Mouse (Mus musculus): ENCODE results near the gene Pitpna.
"Not testable (repeated sequence)": the region's sequence is repeated elsewhere in the genome, so short reads cannot be mapped to it uniquely, and the experiment has no call there.

The Pitpna gene

DNA sequence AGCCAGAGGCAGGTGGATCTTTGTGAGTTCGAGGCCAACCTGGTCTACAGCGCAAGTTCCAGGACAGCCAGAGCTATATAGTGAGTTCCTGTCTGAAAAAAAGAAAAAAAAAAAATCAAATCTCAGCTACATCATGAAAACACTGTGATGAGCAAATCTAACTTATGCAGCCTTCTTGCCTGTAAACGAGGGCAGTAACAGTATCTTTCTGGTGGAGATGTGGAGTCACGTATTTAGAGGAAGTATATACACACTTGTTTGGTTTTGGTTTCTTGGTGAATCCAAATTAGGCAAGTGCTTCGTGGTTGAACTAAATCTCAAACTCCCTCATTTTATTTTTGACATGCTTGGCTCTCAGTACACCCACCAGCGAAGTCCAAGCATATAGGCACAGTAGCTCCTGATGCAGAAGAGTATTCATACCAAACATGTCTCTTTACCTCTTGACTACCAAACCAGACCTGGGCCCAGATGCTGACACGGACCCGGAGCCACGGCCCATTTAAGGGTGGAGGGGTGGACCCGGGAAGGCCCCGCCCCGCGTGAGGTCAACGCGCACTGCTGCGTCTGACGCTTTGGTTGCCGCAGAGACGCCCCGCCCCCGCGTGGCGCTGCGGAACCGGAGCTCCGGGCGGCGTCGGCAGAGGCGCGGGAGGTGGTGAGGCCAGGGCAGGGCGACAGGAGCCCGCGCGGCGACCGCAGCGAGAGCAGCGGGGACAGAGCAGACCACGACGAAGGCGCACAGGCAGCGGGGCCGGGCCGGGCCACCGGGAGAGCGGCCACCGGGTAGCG, at the start of gene Pitpna:
Gene Pitpna (plus strand): TSS at position 605 of the 792 bp plus-strand sequence.
- DNase-seq (ENCODE audit: low spot score in 2 of 2): peak; percentile 93 to 95

DNA sequence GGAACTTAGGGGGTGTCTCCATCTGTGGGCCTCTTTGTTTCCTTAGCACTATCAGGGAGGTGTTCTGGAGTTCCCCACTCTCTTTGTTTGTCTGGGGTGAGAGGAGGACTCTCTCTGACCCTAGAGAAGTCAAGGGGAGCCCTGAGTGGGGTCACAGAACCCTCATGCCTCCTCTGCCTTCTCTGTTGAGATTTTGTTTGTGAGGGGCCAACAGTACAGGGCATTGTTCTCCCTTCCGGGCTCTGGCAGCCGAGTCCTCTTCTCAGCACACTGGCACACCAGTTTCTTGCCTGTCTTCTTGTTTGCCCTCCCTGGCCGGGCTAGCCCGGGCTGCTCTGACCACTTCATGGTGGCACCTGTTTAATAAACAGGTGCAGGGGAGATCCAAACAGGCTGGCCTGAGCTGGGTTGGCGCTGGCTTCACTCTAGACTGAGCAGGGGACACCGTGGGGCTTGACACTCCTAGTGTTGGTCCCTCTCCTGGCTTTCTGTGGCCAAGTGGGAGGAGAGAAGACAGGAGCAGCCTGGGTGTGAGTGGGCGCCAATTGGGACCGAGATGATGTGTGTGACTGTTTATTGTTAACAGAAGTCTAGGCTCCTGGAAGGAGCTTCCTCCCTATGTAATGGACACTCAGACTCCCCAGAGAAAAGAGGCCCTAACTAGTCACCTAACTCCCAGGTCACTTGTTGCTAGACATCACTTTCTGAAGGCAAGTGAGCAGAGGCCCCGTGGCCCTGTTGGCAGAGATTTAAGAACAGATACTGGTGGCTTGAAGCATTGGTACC, 49.5 kb upstream of the Pitpna start:
- DNase-seq (ENCODE audit: low spot score in 2 of 2): no peak

DNA sequence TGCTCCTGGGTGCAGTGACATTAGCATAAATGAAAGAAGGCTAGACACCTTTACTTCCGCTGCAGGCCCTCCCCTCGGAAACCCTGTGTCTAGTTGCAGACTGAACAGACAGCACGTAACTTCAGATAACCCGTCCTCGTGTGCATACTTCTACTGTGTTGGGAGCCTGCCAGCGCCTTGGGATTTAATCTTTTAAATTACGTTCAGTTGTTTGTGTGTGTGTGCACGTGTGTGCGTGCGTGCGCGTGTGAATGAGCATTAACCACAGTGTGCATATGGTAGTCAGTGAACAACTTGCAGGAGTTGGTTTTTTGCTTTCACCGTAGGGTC, 49.0 kb upstream of the Pitpna start:
- DNase-seq (ENCODE audit: low spot score in 2 of 2): no peak

DNA sequence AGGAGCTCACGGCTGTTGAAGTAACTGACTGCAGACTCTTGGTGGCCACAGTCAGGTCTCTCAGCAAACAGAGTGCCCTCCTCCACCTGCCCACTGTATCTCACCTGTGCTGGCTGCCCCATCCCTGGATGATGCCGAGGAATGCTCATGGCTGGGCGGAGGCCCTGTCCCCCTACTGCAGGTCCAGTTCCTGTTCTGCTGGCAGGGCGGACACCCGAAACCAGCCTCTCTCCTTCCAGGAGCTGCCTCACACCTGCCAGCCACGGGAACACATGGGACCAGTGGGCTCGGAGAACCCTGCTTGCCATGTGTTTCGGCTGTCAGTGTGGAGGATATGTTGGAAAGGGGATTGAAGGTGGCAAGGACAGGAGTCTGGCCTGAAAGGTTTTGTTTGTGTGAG, 47.7 kb upstream of the Pitpna start:
- DNase-seq (ENCODE audit: low spot score in 2 of 2): no peak

DNA sequence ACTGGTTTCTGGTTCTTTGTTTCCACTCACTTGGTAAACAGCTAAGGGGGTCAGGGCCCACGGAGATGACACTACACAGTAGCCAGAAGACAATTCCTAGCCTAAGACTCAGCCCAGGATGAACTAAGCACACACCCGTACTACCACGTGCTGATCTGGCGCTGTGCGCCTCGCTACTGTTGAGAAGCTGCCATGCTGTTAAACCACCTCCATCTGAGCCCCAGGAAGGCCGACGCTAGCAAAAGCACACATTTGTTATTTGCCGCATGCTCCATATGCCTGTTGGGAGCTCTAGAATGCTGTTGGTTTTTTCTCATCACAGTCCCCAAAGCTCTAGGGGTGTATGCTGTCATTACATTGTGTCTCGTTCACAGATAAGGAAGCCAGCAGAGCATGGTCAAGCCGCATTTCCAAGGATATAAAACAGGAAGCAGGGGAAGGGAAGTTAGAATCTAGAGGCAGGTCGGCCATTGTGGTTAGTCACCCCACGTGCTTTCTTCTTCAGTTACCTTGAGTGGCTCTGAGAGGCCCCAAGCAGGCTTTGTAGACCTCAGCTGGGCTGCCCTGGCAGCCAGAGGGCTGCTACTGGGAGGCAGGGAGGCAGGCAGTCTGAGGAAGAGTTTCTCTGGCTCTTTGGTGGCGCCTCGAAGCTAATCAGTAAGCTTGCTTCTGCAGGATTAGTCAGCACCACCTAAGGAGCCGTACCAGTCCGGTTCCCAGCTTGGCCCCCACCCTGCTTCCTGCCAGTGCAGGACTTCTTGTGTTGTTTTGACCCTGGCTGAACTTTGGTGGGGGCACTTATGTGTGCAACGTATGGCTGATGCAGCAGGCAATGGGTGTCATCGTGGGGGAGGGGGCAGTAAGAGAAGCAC, 47.0 kb upstream of the Pitpna start:
- DNase-seq (ENCODE audit: low spot score in 2 of 2): no peak

DNA sequence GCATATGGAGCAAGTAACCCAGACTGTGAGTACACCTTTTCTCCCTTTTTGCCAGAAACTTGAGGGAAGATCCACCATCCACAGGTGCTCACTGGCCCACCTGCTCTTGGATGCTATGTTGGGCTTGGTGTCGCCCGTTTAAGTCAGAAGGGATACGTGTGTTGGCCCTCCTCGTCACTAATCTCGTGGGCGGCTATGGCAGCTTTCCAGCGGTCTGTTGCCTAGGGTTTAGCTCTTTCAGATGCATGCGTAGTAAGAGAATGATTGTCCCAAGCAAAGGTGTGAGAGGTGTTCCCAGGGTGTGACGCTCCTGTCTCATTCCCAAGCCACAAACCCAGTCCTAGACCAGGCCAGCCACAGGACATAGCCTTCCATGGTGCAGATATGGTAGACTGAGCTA, 43.2 kb upstream of the Pitpna start:
- DNase-seq (ENCODE audit: low spot score in 2 of 2): no peak

DNA sequence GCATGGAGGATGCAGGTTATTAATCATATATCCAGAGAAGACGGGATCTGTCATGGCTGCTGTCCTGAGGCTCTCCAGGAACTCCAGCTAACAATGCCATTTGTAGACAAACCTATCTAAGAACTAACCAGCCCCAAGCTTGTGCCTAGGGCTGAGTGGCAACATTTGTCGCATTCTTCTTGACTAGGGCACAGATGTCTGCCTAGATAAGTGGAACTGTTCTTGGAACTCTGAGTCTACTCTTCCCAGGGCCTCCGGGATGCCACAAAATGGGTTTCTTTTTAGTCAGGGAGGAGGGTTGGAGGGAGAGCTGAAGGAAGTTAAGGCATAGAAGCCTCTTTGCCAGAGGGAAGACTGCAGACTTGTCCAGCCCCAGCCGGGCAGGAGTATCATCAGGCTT, 41.8 kb upstream of the Pitpna start:
- DNase-seq (ENCODE audit: low spot score in 2 of 2): no peak

DNA sequence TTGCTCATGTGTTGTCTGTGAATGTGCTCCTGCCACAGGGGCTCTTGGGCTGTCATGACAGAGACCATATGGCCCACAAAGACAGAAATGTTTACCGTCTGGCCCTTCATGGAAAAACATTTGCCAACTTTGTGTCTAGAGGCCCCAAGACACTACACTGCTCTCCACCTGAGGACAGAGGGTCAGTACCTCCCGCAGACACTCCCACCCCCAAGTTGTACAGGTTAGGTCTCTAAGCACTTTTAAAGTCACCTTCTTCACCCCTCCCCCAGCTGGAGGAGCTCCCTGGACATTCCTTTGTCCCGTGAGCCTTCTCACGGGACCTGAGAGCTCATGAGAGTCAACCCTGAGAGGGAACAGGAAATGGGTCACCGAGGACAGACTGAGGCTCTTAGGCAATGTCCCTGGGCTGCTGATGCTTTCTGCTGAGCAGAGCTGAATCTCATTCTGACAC, 38.2 kb upstream of the Pitpna start:
- no peak for DNase-seq (ENCODE audit: low spot score in 2 of 2)

DNA sequence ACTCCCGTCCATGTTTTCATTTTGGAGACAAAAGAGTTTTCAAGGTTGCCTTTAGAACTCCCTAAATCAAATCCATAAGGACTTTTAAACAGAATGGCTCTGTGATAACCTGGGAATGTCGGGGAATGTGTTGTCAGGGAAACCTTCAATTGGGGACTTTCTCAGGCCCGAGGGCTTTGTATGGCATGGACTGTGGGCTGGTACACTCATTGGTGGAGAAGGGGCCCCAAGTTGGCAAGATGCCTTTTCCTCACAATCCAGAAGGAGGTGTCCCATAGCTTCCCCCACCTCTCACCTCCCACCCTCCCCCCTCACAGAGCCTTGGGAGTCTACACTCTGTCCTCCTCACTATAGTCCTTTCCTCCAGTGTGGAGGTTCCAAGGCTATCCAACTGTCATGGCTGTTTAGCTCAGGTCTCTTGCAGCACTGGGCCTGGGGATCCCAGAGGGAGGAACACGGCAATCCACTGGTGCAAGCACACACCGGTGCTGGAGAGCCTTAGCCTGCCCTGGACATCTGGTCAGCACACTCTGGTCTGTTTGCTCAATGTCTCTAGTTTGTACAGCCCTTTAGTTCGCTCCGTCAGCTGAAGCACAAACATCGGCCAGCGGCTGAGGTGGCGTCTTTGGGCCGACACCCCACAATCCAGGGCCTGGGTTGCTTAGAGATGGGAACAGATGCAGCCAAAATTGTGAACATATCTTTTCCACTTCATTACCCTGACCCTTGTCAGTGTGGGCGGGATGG, 37.5 kb upstream of the Pitpna start:
- DNase-seq (ENCODE audit: low spot score in 2 of 2): peak in 1 of 2 experiments; percentile 59

DNA sequence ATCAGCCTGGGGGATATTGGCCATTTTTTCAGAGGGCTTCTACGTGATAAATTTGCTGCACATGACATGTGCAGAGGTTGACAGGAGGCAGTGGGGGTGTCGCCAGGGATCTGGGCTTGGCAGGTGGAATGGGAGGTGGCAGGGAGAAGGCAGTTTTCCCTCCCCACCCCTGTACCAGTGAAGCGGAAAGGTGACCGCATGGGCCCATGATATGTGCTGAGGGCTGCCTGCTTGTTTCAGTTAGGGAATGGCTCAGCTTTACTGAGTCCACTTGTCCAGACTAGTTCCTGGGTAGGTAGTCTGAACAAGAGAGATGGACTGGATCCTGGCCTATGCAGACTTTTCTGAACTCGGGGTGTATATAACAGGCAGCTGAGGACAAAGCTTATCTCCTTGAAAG, 36.6 kb upstream of the Pitpna start:
- DNase-seq (ENCODE audit: low spot score in 2 of 2): no peak

DNA sequence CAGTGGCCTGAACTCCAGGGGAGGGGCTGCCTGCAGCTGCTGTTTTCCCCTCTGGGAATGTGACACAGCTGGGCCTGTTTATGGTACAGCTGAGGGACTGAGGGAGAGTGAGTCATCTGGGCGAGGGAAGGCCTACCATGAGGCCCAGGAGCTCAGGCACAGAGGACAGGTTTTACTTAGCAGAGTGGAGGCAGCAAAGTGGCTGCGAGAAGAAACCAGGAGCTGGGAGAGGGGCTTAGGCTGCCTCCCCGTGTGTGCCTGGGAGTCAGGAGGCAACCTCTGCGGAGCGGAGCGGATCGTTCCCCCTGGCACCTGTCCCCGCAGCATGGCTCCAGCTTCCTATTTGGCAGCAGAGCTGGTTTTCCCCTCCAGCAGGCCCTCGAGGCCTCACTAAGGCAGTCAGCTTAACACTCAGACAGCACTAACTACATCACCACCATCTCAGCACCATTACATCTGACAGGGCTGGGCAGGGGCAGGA, 35.9 kb upstream of the Pitpna start:
- DNase-seq (ENCODE audit: low spot score in 2 of 2): no peak

DNA sequence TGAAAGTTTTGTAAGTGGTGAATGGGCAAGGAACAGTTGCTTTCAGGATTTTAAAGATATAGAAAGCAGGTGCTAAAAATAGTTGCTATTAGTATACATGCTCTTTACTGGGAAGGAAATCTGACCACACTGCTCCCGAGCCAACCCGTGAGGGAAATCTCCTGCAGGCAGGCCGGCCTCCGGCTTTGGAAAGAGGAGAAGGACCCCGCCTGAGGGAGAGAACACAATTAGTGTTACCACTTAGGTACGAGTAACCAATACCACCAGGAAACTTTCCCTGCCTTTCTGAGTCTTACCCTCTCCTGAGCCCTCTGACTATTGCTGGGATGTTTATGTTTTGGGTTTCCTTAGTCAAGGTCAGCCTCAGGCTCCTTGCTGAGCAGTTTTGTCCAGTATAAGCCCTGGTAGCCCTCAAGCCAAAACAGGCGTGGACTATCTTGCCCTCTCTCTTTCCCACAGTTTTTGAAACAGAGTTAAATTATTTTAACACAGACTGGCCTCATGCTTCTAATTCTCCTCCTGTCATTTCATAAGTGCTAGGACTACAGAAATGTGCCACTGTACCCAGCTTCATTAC, 34.9 kb upstream of the Pitpna start:
- DNase-seq (ENCODE audit: low spot score in 2 of 2): no peak

DNA sequence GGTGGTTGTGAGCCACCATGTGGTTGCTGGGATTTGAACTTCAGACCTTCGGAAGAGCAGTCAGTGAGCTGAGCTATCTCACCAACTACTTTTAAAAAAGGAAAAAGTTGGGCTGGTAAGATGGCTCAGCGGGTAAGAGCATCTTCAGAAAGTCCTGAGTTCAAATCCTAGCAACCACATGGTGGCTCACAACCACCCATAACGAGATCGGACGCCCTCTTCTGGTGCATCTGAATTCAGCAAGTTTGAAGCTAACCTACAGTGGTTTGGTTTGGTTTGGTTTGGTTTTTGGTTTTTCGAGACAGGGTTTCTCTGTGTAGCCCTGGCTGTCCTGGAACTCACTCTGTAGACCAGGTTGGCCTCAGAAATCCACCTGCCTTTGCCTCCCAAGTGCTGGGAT, 31.9 kb upstream of the Pitpna start:
- not testable (repeated sequence) for DNase-seq (ENCODE audit: low spot score in 2 of 2)

DNA sequence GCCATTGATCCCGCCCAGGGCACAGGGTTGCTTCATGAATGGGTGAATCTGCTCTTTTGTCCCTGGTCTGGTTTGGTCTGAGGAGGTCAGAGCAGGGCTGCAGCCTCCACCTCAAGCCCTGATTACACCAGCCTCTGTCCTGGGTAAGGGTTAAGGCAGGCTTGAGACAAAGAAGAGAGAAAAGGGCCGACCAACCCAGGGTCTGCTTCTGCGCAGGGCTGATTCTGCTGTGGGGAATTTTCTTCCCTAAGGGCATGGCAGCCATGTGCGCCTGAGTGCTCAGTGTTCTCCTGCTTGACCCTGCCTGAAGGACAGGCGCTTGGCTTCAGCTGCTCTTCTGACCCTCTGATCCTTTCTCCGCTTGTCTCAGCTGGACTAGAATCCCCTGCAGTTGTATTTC, 30.8 kb upstream of the Pitpna start:
- no peak for DNase-seq (ENCODE audit: low spot score in 2 of 2)

DNA sequence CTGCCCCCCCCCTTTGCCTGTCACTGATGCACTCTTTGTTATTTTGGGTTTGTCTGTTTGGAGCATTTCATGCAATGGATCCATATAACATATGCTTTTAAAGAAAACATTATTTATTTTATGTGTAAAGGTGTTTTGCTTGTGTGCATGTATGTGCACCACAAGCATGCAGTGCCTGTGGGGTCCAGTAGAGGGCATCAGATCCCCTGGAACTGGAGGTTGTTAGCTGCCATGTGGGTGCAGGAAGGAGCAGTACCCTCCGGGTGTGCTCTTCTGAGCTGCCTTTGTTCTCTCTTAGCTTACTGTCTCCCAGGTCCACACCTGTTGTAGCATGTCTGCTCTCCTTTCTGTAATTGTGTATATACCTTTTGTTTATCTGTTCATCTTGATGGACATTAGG, 29.8 kb upstream of the Pitpna start:
- DNase-seq (ENCODE audit: low spot score in 2 of 2): no peak

DNA sequence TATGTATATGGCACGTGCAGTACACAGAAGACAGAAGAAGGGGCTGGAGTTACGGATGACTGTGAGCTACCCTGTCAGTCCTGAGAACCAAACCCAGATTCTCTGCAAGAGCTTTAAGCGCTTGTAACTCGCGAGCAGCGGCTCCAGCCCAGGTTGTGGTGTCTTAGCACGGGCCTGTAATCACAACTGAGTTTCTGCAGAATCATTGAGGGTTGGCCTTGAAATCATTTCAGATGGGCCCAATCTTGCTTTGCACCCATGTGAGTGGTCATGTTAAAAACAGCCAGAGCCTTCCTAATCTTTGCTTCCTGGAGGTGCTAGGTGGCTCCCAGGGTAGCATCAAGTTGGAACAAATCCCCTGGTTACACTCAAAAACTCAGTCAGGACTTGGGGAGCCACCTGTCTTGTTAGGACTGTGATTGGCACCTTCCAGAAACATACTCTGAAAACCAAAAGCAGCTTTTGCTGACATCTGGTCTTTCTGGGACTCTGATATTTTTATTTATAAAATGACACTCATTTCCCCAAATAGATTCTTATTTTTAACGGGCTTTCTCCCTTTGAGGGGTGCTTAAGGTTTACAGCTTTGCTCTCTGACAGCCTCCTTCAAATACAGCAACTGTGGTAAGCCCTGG, 27.9 kb upstream of the Pitpna start:
- no peak for DNase-seq (ENCODE audit: low spot score in 2 of 2)

DNA sequence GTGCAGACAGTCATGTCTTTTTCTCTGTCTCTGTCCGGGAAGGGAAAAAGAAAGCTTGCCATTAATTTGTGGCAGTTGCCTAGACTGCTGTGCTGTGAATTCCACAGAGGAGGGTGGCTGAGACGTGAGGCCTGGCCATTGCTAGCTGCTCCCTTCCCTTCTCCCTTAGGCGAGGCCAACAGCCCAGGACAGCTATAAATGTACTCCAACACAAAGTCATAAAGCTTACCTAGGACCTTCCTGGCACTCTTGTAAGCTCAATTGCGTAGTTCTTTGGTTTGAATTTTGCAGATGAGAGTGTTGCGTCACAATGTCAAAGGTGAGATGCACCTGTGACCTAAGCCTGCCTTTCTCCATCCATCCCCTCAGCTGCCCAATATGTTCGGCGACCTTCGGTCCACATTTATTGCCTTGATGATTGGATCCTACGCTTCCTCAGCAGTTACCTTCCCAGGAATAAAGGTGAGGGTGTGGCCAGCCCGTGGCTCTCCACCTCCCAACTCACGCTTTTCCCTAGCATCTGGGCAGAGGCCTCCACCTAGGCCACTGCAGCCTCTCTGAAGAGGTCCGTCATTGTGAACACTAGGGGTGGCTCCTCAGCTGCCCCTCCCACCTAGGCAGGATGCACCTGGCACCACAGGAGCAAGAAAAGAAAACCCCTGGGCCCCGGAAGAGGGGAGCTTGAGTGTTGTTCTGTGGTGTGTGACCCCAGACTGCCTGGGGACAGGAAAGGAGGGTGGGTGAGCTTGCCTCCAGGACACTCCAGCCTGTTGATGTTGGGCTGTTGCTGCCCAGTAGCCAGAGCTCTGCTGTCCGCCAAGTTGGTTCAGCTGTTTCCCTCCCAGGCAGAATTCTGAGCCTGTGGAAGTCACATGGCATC, 27.1 kb upstream of the Pitpna start:
- no peak for DNase-seq (ENCODE audit: low spot score in 2 of 2)

DNA sequence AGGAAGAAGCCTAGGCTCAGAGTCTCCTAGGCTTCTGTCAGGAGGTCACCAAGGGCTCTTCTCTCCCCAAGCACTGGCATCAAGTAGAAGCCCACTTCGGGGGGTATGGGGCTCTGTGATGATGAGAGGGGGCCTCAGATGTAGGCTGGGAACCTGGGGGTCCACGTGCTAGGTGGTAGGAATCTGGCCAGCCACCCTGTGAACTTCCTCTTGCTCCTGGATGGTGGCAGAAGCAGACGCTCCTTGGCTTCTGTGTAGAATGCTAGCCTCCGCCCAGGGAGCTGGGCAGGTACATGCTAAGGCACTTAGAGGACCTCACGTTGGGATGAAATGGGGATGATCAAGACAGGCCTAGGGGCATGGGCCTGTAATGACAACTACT, 26.5 kb upstream of the Pitpna start:
- DNase-seq (ENCODE audit: low spot score in 2 of 2): no peak

DNA sequence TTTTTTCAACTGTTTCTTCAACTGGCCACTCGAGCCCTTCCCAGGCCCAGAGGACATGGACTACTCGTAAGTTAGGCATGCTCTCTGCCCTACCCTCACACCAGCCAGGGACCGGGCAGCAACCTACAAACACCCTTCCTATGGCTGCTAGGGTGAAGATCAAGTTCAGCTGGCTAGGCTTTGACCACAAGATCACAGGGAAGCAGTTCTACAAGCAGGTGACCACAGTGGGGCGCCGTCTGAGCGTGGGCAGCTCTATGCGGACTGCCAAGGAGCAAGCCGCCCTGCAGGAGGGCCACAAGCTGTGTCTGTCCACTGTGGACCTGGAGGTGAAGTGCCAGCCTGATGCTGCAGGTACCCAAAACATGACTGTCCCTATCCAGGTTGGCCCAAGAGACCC, 25.1 kb upstream of the Pitpna start:
- DNase-seq (ENCODE audit: low spot score in 2 of 2): peak in 1 of 2 experiments; percentile 21

Data from urinary bladder, postnatal 4 days (tissue).